In genomic region chr2:14074221-14074901, GRCm38 (mm10) we compare ENCODE assay signal across 8 mouse cellular contexts. TPM values are rescaled to one million over a fixed set of nuclear protein-coding genes. Genes with fewer than 3 reads are reported as not detected.
DNase-seq lines count a peak whose midpoint lies in the region; ATAC-seq and TF ChIP-seq lines count a peak whose summit lies in the region.

No protein-coding gene starts in this region.

- peak overlapping the region; percentile 99 for H3K9ac ChIP-seq in ES-E14 (ENCODE audit: insufficient read depth, low read depth, low read length, poor library complexity, severe bottlenecking)
- H3K9ac ChIP-seq in forebrain, embryonic 12.5 days = peak overlapping the region; percentile 90
- peak overlapping the region; percentile 96 for H3K9ac ChIP-seq in liver, embryonic 12.5 days
- peak overlapping the region; percentile 83 for H3K9ac ChIP-seq in stomach, embryonic 14.5 days (replicated peaks; ENCODE audit: low read depth, low read length)

- H3K9me3 ChIP-seq in heart, embryonic 10.5 days = no peaks in the 10 kb centered on the region
- H3K9me3 ChIP-seq in ES-E14 (ENCODE audit: control insufficient read depth, insufficient read depth, low read depth, low read length) = no peaks in the 10 kb centered on the region
- H3K9me3 ChIP-seq in forebrain, embryonic 12.5 days = no peaks in the 10 kb centered on the region
- H3K9me3 ChIP-seq in liver, embryonic 12.5 days (replicated peaks) = no peaks in the 10 kb centered on the region
- no peaks in the 10 kb centered on the region for H3K9me3 ChIP-seq in stomach, embryonic 14.5 days (ENCODE audit: control insufficient read depth, low read depth, low read length)

- intact Hi-C loops in heart, postnatal 14 days (cut with DNase I) = no loop called here
- intact Hi-C loops in gastrocnemius, postnatal 36 days (cut with DNase I) = no loop called here

- H3K4me3 ChIP-seq in heart, embryonic 10.5 days = peak overlapping the region; percentile 89
- peak overlapping the region; percentile 84 to 96 for H3K4me3 ChIP-seq in ES-E14 (ENCODE audit: insufficient read depth in 1 of 2, low read depth in 1 of 2, low read length in 2 of 2, poor library complexity in 1 of 2, severe bottlenecking in 1 of 2)
- peak overlapping the region; percentile 65 for H3K4me3 ChIP-seq in forebrain, embryonic 12.5 days (replicated peaks)
- peak overlapping the region; percentile 94 for H3K4me3 ChIP-seq in liver, embryonic 12.5 days
- peak overlapping the region; percentile 68 for H3K4me3 ChIP-seq in stomach, embryonic 14.5 days (ENCODE audit: low read depth, low read length)

- no peak for DNase-seq in heart, embryonic 10.5 days (ENCODE audit: low spot score)
- no peak for DNase-seq in heart, postnatal 14 days
- peak; percentile 17 for DNase-seq in ES-E14 (ENCODE audit: low read depth, low spot score)
- DNase-seq in gastrocnemius, postnatal 36 days = no peak

- WGBS in heart, embryonic 10.5 days = under 1% methylated on average over 36 of the region's 38 CpGs
- WGBS in forebrain, embryonic 12.5 days = under 1% methylated on average over 38 of the region's 38 CpGs
- under 1% methylated on average over 36 of the region's 38 CpGs for WGBS in liver, embryonic 12.5 days (ENCODE audit: insufficient replicate concordance)
- under 1% methylated on average over 38 of the region's 38 CpGs for WGBS in stomach, embryonic 14.5 days

- peaks cover 9% of the 10 kb centered on the region; the same call in 1 of the 2 replicates for H3K4me1 ChIP-seq in heart, embryonic 10.5 days
- H3K4me1 ChIP-seq in ES-E14 (ENCODE audit: control insufficient read depth in 2 of 2, insufficient read depth in 2 of 2, low read length in 2 of 2, poor library complexity in 1 of 2) = peaks cover 0 to 5% of the 10 kb centered on the region in 2 experiments; a peak in 2 of 4 replicates
- peaks cover 23% of the 10 kb centered on the region for H3K4me1 ChIP-seq in forebrain, embryonic 12.5 days
- peaks cover 40% of the 10 kb centered on the region for H3K4me1 ChIP-seq in liver, embryonic 12.5 days
- peaks cover 14% of the 10 kb centered on the region for H3K4me1 ChIP-seq in stomach, embryonic 14.5 days (ENCODE audit: control insufficient read depth, insufficient read depth, low read length)

- peak overlapping the region; percentile 59 for H3K4me2 ChIP-seq in forebrain, embryonic 12.5 days
- H3K4me2 ChIP-seq in liver, embryonic 12.5 days = peak overlapping the region; percentile 80
- peak overlapping the region; percentile 53 for H3K4me2 ChIP-seq in stomach, embryonic 14.5 days (replicated peaks; ENCODE audit: low read depth, low read length)

- H3K27me3 ChIP-seq in heart, embryonic 10.5 days (ENCODE audit: insufficient read depth, poor library complexity, severe bottlenecking) = no peaks in the 10 kb centered on the region
- H3K27me3 ChIP-seq in forebrain, embryonic 12.5 days = no peaks in the 10 kb centered on the region
- no peaks in the 10 kb centered on the region for H3K27me3 ChIP-seq in liver, embryonic 12.5 days (replicated peaks)
- H3K27me3 ChIP-seq in stomach, embryonic 14.5 days (ENCODE audit: control insufficient read depth, insufficient read depth, low read length) = no peaks in the 10 kb centered on the region

- no peak; the same call in 1 of the 2 replicates for ATAC-seq in forebrain, embryonic 12.5 days (ENCODE audit: low FRiP score)
- no peak for ATAC-seq in liver, embryonic 12.5 days
- ATAC-seq in stomach, embryonic 14.5 days (ENCODE audit: insufficient number of reproducible peaks, insufficient read depth, low FRiP score, low read depth) = no peak
- ATAC-seq in frontal cortex, adult (ENCODE audit: low TSS enrichment) = no peak; the same call in 1 of the 2 replicates

- in situ Hi-C loops in ES-E14 (cut with MboI; ENCODE audit: low sequenced_read_pairs in 2 of 2, unreplicated experiment in 2 of 2) = no loop called here

- H3K27ac ChIP-seq in heart, embryonic 10.5 days = peak overlapping the region; percentile 100
- H3K27ac ChIP-seq in ES-E14 (ENCODE audit: insufficient read depth, low read depth, low read length, poor library complexity, severe bottlenecking) = peak overlapping the region; percentile 75
- H3K27ac ChIP-seq in forebrain, embryonic 12.5 days = peak overlapping the region; percentile 94
- peak overlapping the region; percentile 100 for H3K27ac ChIP-seq in liver, embryonic 12.5 days
- peak overlapping the region; percentile 94 for H3K27ac ChIP-seq in stomach, embryonic 14.5 days (ENCODE audit: low read length)

- H3K36me3 ChIP-seq in heart, embryonic 10.5 days = no peaks in the 10 kb centered on the region
- H3K36me3 ChIP-seq in ES-E14 (ENCODE audit: control insufficient read depth, insufficient read depth, low read length, poor library complexity, severe bottlenecking) = no peaks in the 10 kb centered on the region
- no peaks in the 10 kb centered on the region for H3K36me3 ChIP-seq in forebrain, embryonic 12.5 days (replicated peaks)
- H3K36me3 ChIP-seq in liver, embryonic 12.5 days = no peaks in the 10 kb centered on the region
- no peaks in the 10 kb centered on the region for H3K36me3 ChIP-seq in stomach, embryonic 14.5 days (ENCODE audit: control insufficient read depth, insufficient read depth, low read length)

TF ChIP-seq in ES-E14, 5 proteins besides CTCF, POLR2A, EP300 and RAD21:
- no peak for TF ChIP-seq ZNF384 (IDR thresholded peaks at IDR 0.05; ENCODE audit: low read depth, low read length)
- 0 out of 2 replicates have a peak, but pooled peaks have one; percentile 18 for TF ChIP-seq HCFC1 (IDR thresholded peaks at IDR 0.05; ENCODE audit: borderline replicate concordance, insufficient read depth, low read length)
TF ChIP-seq in ES-E14: peak in this region for 1.

RNA-seq across cellular contexts. Expression of gene Stam, which starts 0.5 kb away (rescaled TPM):
- polyA plus RNA-seq in heart, embryonic 10.5 days (2016; fragmentation: Nextera tagmentation; extraction: Ambion mirVana) = 67.3 and 72.6 TPM in 2 replicates
- 10 to 100 TPM; 29.5 to 30.9 TPM for total RNA-seq in heart, postnatal 14 days (2021)
- 40.5 and 48.6 TPM in 2 replicates for total RNA-seq in ES-E14 (2012; rRNA removed)
- polyA plus RNA-seq in forebrain, embryonic 12.5 days (2016; fragmentation: Nextera tagmentation; extraction: Ambion mirVana) = 97.8 and 111 TPM in 2 replicates
- 33.7 and 34.3 TPM in 2 replicates for polyA plus RNA-seq in liver, embryonic 12.5 days (2016; fragmentation: Nextera tagmentation; extraction: Ambion mirVana)
- 92.1 and 95.9 TPM in 2 replicates for polyA plus RNA-seq in stomach, embryonic 14.5 days (2014; fragmentation: Nextera tagmentation; extraction: Ambion mirVana)
- total RNA-seq in gastrocnemius, postnatal 36 days (2021) = 10 to 100 TPM; 16.0 to 17.9 TPM

RNA-seq across cellular contexts. Expression of gene Hacd1, which starts 18.4 kb away (rescaled TPM):
- 190 and 271 TPM in 2 replicates for polyA plus RNA-seq in heart, embryonic 10.5 days (2016; fragmentation: Nextera tagmentation; extraction: Ambion mirVana)
- total RNA-seq in heart, postnatal 14 days (2021) = 100 to 1,000 TPM; 186 to 206 TPM
- total RNA-seq in ES-E14 (2012; rRNA removed) = 11.0 and 19.9 TPM in 2 replicates
- polyA plus RNA-seq in forebrain, embryonic 12.5 days (2016; fragmentation: Nextera tagmentation; extraction: Ambion mirVana) = 32.0 and 35.6 TPM in 2 replicates
- 65.6 and 71.5 TPM in 2 replicates for polyA plus RNA-seq in liver, embryonic 12.5 days (2016; fragmentation: Nextera tagmentation; extraction: Ambion mirVana)
- polyA plus RNA-seq in stomach, embryonic 14.5 days (2014; fragmentation: Nextera tagmentation; extraction: Ambion mirVana) = 127 and 131 TPM in 2 replicates
- 100 to 1,000 TPM; 194 to 214 TPM for total RNA-seq in gastrocnemius, postnatal 36 days (2021)
